Mouse (Mus musculus) intestine, postnatal 0 days (tissue): ENCODE measurements at regions not wholly inside any gene's neighbourhood (a gene's known extent, or its start where the extent isn't known, plus 50 kb on each side); places are given as distances from the start of the nearest gene placed in this dataset.

Experiments used
- ATAC-seq: fragments of 200-750 bp; cut with Nextera tagmentation; 2 replicates; pipeline ENCODE4 v1.8.0; 2017; ENCODE audit warnings: mild to moderate bottlenecking, moderate TSS enrichment, moderate library complexity
- H3K27ac ChIP-seq: fragments of 300-500 bp; sonication (generic); 2 replicates; pipeline ENCODE4 v1.5.1; 2014; ENCODE audit warnings: mild to moderate bottlenecking, low read depth, low read length, moderate library complexity
- H3K27me3 ChIP-seq: fragments of 300-500 bp; sonication (generic); replicated peaks from 2 replicates; pipeline ENCODE4 v1.6.1; 2014; ENCODE audit warnings: low read length, mixed read lengths; ENCODE audit not compliant: control insufficient read depth, insufficient read depth
- H3K36me3 ChIP-seq: fragments of 300-500 bp; sonication (generic); 2 replicates; pipeline ENCODE4 v1.6.1; 2014; ENCODE audit warnings: mild to moderate bottlenecking, moderate library complexity; ENCODE audit not compliant: control insufficient read depth, insufficient read depth
- H3K4me1 ChIP-seq: fragments of 300-500 bp; sonication (generic); replicated peaks from 2 replicates; pipeline ENCODE4 v1.6.1; 2014; ENCODE audit warnings: antibody characterized with exemption, low read length, mixed read lengths; ENCODE audit not compliant: control insufficient read depth, insufficient read depth
- H3K4me2 ChIP-seq: fragments of 300-500 bp; sonication (generic); replicated peaks from 2 replicates; pipeline ENCODE4 v1.6.1; 2014; ENCODE audit warnings: low read depth, mild to moderate bottlenecking, moderate library complexity
- H3K4me3 ChIP-seq: fragments of 300-500 bp; sonication (generic); 2 replicates; pipeline ENCODE4 v1.5.1; 2014; ENCODE audit warnings: low read depth, low read length
- H3K9ac ChIP-seq: fragments of 300-500 bp; sonication (generic); 2 replicates; pipeline ENCODE4 v1.6.1; 2014; ENCODE audit warnings: mild to moderate bottlenecking, low read depth, low read length
- H3K9me3 ChIP-seq: fragments of 300-500 bp; sonication (generic); 2 replicates; pipeline ENCODE4 v1.6.1; 2016; ENCODE audit warnings: mixed run types; ENCODE audit not compliant: control insufficient read depth
- CTCF ChIP-seq: sonication (generic); IDR thresholded peaks from 2 replicates; pipeline ENCODE4 v1.5.1; 2016; ENCODE audit warnings: low read depth, mild to moderate bottlenecking, control low read depth, antibody characterized with exemption, moderate library complexity
- WGBS: fragments of 180-500 bp; shearing (Covaris S2); extraction: QIAGEN DNeasy Blood & Tissue Kit; methylation state at CpG from one replicate; pipeline ENCODE4 v1.1.7; 2014; 5-methylcytosine and 5-hydroxymethylcytosine counted together

- Histone ChIP-seq H3K4me3 (no peak overlapping the region), H3K36me3 (no peaks in the 10 kb centered on the region), H3K4me1 (no peaks in the 10 kb centered on the region), H3K27me3 (no peaks in the 10 kb centered on the region), H3K27ac (no peak overlapping the region), H3K9me3 (no peaks in the 10 kb centered on the region), H3K9ac (no peak overlapping the region), H3K4me2 (no peak overlapping the region)
- no peak for TF ChIP-seq CTCF
- no peak for ATAC-seq
- 38% methylated on average over 1 of the region's 1 CpGs for WGBS
Measured at GRCm38 (mm10) chr1:114151741-114152140, 1532.8 kb upstream of the Cntnap5a start.

- no peak overlapping the region for H3K4me3 ChIP-seq
- no peaks in the 10 kb centered on the region for H3K36me3 ChIP-seq
- no peak overlapping the region for H3K9ac ChIP-seq
- H3K27ac ChIP-seq, result no peak overlapping the region
- H3K4me1 ChIP-seq, result no peaks in the 10 kb centered on the region
- no peak for TF ChIP-seq CTCF
- H3K9me3 ChIP-seq, result no peaks in the 10 kb centered on the region
- H3K27me3 ChIP-seq, result no peaks in the 10 kb centered on the region
- no peak overlapping the region for H3K4me2 ChIP-seq
- ATAC-seq, result peak; percentile 90
Measured at GRCm38 (mm10) chr1:114152855-114153254, 1531.7 kb upstream of the Cntnap5a start.
